Mouse (Mus musculus) left cerebral cortex, postnatal 10 days (tissue): ENCODE measurements around the gene Nxnl1. TPM values are rescaled to one million over a fixed set of nuclear protein-coding genes. Genes with fewer than 3 reads are reported as not detected.
A peak's percentile ranks its signal among the peaks of the same experiment; 100 is the strongest.
"Not testable (repeated sequence)": the region's sequence is repeated elsewhere in the genome, so short reads cannot be mapped to it uniquely, and the experiment has no call there.

Experiments used
- DNase-seq, 2 experiments: peaks; one replicate each; pipeline ENCODE4 v3.0.0; 2021 to 2022; ENCODE audit warnings: low spot score in 2 of 2, mixed read lengths in 1 of 2; ENCODE audit errors: extremely low spot score in 1 of 2
- intact Hi-C: fragments of 180-260 bp; cut with DNase I; formaldehyde crosslinking; loops from one replicate; pipeline ENCODE4 v1.15.1; 2025
- total RNA-seq, 2 experiments: library from RNA; stranded (reverse); gene quantifications; 2 replicates each; pipeline ENCODE4 v1.2.3; 2021

Gene Nxnl1
- total RNA-seq, 2 experiments from 2014 or later: not detected

DNA sequence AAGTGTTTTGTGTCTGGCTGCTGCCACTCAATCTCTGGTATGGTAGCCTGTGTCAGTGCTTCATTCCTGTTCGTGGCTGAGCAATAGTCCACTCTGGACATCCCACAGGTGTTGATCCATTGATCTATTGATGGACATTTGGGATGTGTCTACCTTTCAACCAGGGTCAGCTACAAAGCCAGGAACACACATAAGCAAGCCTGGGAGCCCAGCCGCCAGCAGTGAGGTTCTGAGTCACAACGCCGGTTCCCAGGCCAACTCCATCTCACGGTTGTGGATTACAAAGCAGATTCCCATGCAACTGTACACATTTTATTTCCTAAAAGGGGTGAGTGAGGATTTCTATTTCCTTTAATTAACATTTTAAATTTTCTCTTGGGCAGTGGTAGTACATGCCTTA, 5.6 kb downstream of the Nxnl1 start:
- no peak for DNase-seq
- intact Hi-C loops: loop anchor here (1.0 to 2.0 kb wide), 2 partner anchors 35 to 100 kb away; no protein-coding TSS in a partner anchor

DNA sequence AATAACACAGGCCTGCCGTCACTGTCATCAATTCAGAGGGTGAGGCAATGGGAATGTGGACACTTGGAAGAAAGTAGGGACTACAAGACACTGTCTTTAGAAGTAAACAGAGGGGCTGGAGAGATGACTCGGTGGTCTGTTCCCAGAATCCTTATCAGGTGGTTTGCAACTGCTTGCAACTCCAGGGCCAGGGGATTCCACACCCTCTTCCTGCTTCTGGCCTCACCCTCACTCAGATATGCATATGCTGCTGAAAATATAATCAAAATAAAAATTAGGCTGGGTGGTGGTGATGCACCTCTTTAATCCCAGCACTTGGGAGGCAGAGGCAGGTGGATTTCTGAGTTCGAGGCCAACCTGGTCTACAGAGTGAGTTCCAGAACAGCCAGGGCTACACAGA, 6.3 kb downstream of the Nxnl1 start:
- DNase-seq: no peak

DNA sequence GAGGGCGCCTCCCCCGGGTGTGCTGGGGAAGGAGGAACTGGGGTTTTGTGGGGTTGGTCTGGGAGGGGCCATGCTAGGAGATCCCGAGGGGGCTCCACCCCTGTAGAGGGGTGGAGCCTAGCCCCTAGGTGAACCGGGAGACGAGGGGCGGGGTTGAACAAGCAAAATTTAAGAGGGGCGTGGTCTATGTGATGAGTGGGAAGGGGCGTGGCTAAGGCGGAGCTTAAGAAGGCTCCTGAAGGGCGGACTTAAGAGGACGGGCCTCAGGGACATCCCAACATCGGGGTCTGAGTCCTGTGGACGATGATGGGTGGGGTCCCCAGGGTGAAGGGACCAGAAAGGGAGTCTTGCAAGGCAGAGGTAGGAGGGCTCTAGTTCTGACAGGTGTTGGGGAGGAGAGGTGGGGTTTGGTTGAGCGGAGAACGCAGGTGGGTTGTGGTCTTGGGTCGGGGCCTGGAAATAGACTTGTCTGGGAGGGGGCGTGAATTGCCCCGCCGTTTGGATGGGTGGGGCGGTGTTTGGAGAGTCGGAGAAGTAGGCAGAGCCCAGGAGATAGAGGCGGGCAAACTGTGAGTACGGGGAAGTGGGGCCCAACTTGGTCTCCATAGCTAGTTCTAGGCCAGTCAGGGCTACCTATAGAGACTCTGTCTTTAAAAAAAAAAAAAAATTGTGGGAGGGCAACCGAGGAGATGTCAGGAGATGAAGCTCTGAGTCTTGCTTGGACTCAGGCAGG, 7.3 kb downstream of the Nxnl1 start:
- DNase-seq: peak in 1 of 2 experiments; percentile 71

More for the DNA sequence above, 6.3 kb downstream of the Nxnl1 start:
- intact Hi-C loops: loop anchor here (2.0 kb wide), 1 partner anchor 101 kb away; no protein-coding TSS in a partner anchor

DNA sequence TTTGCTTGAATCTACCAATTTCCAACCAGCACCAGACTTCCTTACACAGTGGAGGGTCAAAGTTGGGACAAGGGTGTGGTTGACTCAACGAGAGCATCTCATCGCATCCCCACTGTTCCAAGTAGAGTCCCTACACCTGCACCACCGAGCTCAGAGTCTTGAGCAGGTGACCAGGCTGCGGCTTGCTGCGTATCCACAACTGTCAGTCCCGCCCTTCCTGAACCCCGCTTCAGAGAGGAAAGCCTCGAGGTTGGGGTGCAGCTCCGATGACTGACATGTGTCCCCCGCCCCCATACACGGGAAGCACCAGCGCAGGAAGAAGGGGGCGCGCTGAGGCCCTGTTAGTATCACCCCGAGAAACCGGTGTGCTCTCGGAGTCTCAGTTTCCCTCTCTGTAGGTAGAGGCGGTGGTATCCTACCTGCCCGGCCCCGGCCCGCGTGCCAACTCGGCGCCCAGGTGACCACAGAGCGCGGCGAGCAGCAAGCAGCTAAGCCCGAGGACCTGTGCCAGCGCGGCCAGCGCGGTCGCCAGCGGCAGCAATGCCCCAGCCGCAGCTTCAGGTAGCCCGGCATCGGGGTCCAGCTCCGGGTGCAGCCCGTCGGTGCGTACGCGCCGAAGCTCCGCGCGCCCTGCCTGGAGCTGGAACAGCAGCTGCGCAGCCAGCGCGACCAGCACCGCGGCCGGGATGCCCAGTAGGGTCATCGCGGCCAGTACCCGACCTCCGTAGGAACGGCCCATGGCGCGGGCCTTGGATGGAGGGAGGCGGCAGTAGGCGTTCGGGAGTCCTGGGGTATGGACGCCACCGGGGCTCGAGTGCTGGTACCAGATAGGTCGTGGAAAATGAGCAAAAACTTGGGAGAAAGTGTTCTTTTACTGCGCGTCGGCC, 8.1 kb downstream of the Nxnl1 start, which contains the start of gene Tmem221:
Gene Tmem221, minus strand, starts transcription at position 801 of the 887 bp plus-strand sequence.
- intact Hi-C loops: no loop called here
- DNase-seq: no peak

More for the DNA sequence above, 7.3 kb downstream of the Nxnl1 start:
- intact Hi-C loops: no loop called here

GRCm38 (mm10) chr8:71554644-71555043, 11.8 kb downstream of the Nxnl1 start:
- intact Hi-C loops: no loop called here
- DNase-seq: no peak

GRCm38 (mm10) chr8:71554001-71554400, 12.4 kb downstream of the Nxnl1 start:
- DNase-seq: no peak
- intact Hi-C loops: no loop called here

DNA sequence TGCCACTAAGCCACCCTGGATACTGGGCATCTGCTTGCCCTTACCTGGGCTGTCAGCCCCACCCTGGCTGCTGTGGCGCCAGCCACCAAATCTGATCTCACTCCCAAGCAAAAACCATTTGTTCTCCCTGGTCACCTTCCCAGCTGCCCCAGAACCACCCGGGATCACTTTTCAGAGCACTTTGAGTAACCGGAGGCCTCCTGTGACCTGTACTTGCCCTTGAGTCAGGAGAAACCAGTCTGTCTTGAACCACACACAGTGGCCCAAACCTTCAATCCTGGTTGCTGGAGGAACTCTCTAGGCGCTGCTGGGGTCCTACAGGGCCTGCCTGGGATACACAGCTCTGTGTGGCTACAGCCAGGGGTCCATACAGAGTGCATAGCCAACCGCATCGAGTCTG, 13.6 kb downstream of the Nxnl1 start:
- DNase-seq: no peak
- intact Hi-C loops: no loop called here

DNA sequence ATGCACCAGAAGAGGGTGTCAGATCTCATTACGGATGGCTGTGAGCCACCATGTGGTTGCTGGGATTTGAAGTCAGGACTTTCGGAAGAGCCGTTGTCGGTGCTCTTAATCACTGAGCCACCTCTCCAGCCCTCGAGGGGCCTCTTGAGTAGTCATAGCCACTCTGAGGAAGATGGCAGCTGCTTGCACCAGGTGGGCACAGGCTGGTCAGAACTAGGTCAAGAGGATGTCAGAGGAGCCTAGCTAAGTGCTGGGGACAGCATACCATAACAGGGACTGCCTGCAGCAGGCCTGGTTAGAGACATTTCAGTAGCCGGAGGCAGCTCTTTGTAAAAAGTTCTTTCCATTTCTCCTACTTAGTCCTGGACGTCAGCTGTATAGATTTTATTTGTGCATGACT, 15.6 kb downstream of the Nxnl1 start:
- no peak for DNase-seq
- intact Hi-C loops: no loop called here

- no peak for DNase-seq
These were observed 18.8 kb downstream of the Nxnl1 start for GRCm38 (mm10) chr8:71547590-71547989.

GRCm38 (mm10) chr8:71545053-71545452, 21.3 kb downstream of the Nxnl1 start:
- no peak for DNase-seq
- intact Hi-C loops: no loop called here

More at GRCm38 (mm10) chr8:71547590-71547989, 18.8 kb downstream of the Nxnl1 start:
- intact Hi-C loops: no loop called here

- intact Hi-C loops: no loop called here
- DNase-seq: no peak
These were observed 22.6 kb downstream of the Nxnl1 start for GRCm38 (mm10) chr8:71543755-71544154.

DNA sequence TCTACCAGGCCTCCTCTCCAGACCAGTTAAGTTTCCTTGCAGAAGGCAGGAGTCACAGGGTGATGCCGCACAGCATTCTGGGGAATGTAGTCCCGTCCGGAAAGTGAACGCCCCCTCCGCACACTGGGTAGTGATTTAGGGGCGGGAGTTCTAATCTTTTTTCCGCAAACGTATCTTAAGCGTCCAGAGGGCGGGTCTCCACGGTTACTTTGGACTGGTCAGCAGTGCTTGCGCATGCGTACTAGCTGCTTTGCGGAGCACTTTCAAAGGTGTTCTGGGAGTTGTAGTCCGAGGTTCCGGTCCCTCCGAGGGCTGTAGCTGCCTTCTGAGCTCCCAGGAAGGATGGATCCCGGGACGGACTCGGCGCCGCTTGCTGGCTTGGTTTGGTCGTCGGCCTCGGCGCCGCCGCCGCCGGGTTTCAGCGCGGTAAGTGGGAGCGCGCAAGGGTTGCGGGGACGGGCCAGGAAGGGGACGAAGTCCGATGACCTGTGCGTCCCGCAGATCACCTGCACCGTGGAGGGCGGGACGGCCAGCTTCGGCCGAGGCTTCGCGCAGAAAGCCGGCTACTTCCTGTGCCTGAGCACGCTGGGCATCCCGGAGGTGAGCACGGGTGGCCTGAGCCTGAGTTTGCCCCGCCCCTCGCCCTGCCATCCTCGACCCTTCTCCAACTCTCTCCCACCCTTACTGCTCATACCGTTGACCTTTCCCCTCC, 23.6 kb downstream of the Nxnl1 start, which contains the start of gene Mvb12a:
Gene Mvb12a, plus strand, starts transcription at position 291 of the 712 bp plus-strand sequence.
- intact Hi-C loops: no loop called here

DNA sequence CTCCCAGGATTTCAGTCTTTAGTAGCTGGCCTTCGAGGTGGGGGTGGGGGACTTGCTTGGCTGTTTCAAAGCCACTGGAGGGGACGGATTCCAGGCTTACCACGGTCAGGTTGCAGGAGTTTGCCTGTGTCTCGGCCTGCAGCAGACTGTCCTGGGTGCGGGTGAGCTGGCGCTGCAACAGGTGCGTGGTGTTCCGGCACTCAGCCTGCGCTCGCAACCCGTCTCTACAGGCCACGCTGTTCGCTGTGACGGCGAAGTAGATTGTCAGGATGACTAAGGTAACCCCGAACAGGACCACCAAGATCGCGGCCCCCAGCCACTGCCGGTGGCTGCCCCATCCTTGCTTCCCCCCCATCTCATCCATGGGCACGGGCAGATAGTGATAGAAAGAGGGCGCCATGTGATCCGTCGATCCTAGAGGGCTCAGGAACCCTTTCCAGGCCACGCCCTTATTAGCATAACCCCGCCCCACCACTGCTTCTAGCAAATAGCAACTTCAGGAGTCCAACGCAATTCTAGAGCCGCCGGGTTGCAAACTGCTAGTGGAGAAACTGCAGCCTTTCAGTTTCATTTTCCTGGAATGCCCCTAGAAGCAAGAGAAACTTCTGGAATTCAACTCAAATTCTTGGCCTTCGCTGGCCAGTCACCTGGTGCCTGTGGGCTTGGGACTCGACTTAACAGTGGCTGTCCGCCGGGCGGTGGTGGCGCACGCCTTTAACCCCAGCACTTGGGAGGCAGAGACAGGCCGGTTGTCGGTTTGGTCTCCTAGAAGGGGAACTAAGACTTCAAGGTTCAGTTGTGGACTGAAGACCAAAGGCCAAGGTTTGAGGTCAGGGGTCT, 29.2 kb downstream of the Nxnl1 start, which contains the start of gene Bst2:
Gene Bst2, minus strand, starts transcription at position 429 of the 840 bp plus-strand sequence.
- intact Hi-C loops: no loop called here
- peak in 1 of 2 experiments; percentile 89 for DNase-seq

More for the DNA sequence above, 23.6 kb downstream of the Nxnl1 start, which contains the start of gene Mvb12a:
- DNase-seq: peak; percentile 98

GRCm38 (mm10) chr8:71535663-71536062, 30.7 kb downstream of the Nxnl1 start:
- intact Hi-C loops: no loop called here
- DNase-seq: no peak

DNA sequence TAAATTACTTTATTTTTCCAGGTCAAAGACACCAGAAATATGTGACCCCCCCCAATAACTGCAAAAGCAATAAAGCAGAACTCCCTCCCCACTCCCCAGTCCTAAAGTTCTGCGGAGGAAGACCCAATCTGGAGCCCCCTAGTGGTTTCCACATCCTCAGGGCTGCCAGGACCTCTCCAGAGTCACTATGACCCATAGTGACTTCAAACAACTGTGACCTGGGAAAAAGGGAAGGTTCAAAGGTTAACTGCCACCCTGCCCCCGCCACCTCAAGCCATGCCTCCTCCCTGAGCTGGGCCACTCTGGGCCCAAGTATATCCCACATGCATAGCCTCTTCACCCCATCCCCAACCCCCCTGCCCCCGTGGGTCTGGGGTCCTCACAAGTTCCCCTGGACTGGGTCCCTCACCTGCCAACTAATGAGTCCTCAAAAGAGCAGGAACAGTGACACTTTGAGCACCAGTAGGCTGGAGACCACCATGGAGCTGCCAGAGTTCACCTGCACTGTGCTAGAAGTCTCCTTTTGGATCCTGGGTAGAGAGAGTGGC, 32.1 kb downstream of the Nxnl1 start:
- intact Hi-C loops: loop anchor here (5.0 kb wide), 1 partner anchor 92 kb away; no protein-coding TSS in a partner anchor
- no peak for DNase-seq

DNA sequence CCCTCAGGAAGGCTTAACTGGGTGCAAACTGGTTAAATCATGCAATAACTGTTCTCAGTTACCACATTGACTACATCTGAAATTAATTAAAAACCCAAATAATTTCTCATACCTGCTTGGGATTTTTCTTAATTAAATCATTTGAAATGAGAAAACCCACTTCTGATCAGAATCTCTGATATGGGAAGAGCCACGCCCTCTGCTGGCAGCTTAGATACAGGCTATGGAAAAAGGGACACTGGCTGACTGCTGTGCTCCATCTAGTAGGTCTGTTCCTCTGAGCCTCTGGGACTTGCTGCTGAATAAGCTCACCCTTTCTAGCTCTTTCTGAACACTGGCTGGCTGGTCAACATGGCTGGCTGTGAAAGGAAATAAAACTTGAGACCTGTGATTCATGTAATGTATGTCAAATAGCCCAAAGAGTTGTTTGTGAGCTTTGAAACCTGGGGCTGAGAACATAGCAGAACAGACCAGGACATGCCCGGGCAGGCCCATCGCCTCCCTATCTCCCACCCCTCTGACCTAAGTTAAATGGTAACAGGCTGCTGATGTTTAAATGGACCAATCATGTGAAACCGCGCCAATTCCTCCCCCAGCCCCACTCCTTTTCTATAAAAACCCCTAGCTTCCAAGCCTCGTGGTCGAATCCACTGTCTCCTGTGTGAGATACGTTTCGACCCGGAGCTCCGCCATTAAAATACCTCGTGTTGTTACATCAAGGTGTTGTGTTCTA, 35.5 kb downstream of the Nxnl1 start:
- not testable (repeated sequence) for DNase-seq
- intact Hi-C loops: loop anchor here (5.0 kb wide), 1 partner anchor 89 kb away; no protein-coding TSS in a partner anchor
